Mouse (Mus musculus) cerebellum, postnatal 14 days (tissue): ENCODE measurements at regions not wholly inside any gene's neighbourhood (a gene's known extent, or its start where the extent isn't known, plus 50 kb on each side); places are given as distances from the start of the nearest gene placed in this dataset.

Experiments used
- DNase-seq, 2 experiments: peaks; one replicate each; pipeline ENCODE4 v3.0.0; 2021; ENCODE audit warnings: mixed read lengths in 2 of 2

- DNase-seq, result peak in 1 of 2 experiments; percentile 4
Observed at GRCm38 (mm10) chr1:193625101-193625956, 255.2 kb upstream of the Camk1g start.

GRCm38 (mm10) chr1:193623571-193623970 lies 253.5 kb upstream of the Camk1g start:
- DNase-seq, result no peak

- DNase-seq, result no peak
Observed at GRCm38 (mm10) chr1:193618250-193618649, 248.2 kb upstream of the Camk1g start.

- no peak for DNase-seq
Observed at GRCm38 (mm10) chr1:193610471-193610870, 240.4 kb upstream of the Camk1g start.

- DNase-seq, result no peak
Observed at GRCm38 (mm10) chr1:193599895-193600294, 229.8 kb upstream of the Camk1g start.

- DNase-seq, result peak; percentile 27 to 32
Observed at GRCm38 (mm10) chr1:193599163-193599562, 229.1 kb upstream of the Camk1g start.

GRCm38 (mm10) chr1:193590301-193590829 lies 220.3 kb upstream of the Camk1g start:
- DNase-seq, result no peak

GRCm38 (mm10) chr1:193588477-193589464 lies 218.7 kb upstream of the Camk1g start:
- peak; percentile 76 to 85 for DNase-seq

- no peak for DNase-seq
Observed at GRCm38 (mm10) chr1:193587317-193587716, 217.2 kb upstream of the Camk1g start.

GRCm38 (mm10) chr1:193586896-193587295 lies 216.8 kb upstream of the Camk1g start:
- no peak for DNase-seq

GRCm38 (mm10) chr1:193583791-193584190 lies 213.7 kb upstream of the Camk1g start:
- DNase-seq, result no peak

GRCm38 (mm10) chr1:193580393-193580792 lies 210.3 kb upstream of the Camk1g start:
- DNase-seq, result no peak

- no peak for DNase-seq
Observed at GRCm38 (mm10) chr1:193579671-193580070, 209.6 kb upstream of the Camk1g start.

GRCm38 (mm10) chr1:193578661-193579175 lies 208.6 kb upstream of the Camk1g start:
- no peak for DNase-seq

GRCm38 (mm10) chr1:193577821-193578220 lies 207.7 kb upstream of the Camk1g start:
- DNase-seq, result peak; percentile 82

GRCm38 (mm10) chr1:193575986-193576713 lies 206.1 kb upstream of the Camk1g start:
- peak; percentile 89 for DNase-seq

- DNase-seq, result no peak
Observed at GRCm38 (mm10) chr1:193572827-193573226, 202.7 kb upstream of the Camk1g start.

GRCm38 (mm10) chr1:193572411-193572810 lies 202.3 kb upstream of the Camk1g start:
- DNase-seq, result no peak

GRCm38 (mm10) chr1:193571088-193571487 lies 201.0 kb upstream of the Camk1g start:
- DNase-seq, result no peak

- no peak for DNase-seq
Observed at GRCm38 (mm10) chr1:193568586-193569174, 198.6 kb upstream of the Camk1g start.

- no peak for DNase-seq
Observed at GRCm38 (mm10) chr1:193567217-193567616, 197.1 kb upstream of the Camk1g start.

- DNase-seq, result peak; percentile 71 to 72
Observed at GRCm38 (mm10) chr1:193564225-193564624, 194.1 kb upstream of the Camk1g start.
